Mouse (Mus musculus) E14TG2a.4 (cell line): ENCODE data around the gene Gm8127.
"Not testable (repeated sequence)": the region's sequence is repeated elsewhere in the genome, so short reads cannot be mapped to it uniquely, and the experiment has no call there.

Source experiments
- CTCF ChIP-seq: conservative IDR thresholded peaks from 2 replicates; pipeline ENCODE4 v1.5.1; 2014; ENCODE audit warnings: low read length
- NANOG ChIP-seq: IDR thresholded peaks from 2 replicates; pipeline ENCODE4 v1.6.1; 2014; ENCODE audit warnings: borderline replicate concordance, low read length, mixed read lengths

DNA sequence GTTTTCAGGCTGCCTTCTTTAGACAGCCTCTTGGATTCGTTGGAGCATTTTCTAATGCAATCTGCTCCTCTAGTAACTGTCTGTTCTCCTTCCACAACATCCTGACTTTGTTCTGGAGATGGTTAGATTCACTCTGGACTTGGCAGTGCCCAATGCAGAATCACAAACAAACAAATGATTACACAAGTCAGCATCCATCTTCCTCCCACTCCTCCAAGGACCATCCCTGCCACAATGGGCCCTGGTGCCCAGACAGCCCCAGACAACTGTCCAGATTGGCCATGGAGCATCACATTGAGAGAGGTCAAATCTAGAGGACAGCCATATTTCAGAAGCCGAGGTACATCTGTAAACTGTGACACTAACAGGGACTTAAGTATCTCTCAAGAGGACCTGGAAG, 16.2 kb downstream of the Gm8127 start:
- not testable (repeated sequence) for TF ChIP-seq CTCF, NANOG
